Mouse (Mus musculus): Measurements from ENCODE around the gene Pigu.

- TF ChIP-seq POLR2A (IDR thresholded peaks at IDR 0.05; ENCODE audit: low read depth, low read length) (no peak), CTCF (IDR thresholded peaks at IDR 0.05; ENCODE audit: borderline replicate concordance, insufficient read depth, low read length) (no peak)
These were observed 28.3 kb downstream of the Pigu start for GRCm38 (mm10) chr2:155328906-155329305.

All from embryonic fibroblast, embryonic 13.5 days (primary cell).